Mouse (Mus musculus): ENCODE measurements around the gene Myo16. TPM values are rescaled to one million over a fixed set of nuclear protein-coding genes. Genes with fewer than 3 reads are reported as not detected.

The Myo16 gene
- polyA plus RNA-seq, 1 experiment from 2014 or later, result 7.2 TPM

Other genes starting within 250 kb of the Myo16 start
- gene Lig4, start 176.2 kb upstream of the Myo16 start, polyA plus RNA-seq (2015; fragmentation: Nextera tagmentation; extraction: Ambion mirVana), result 14.1 and 14.2 TPM in 2 replicates
- 12.2 and 12.7 TPM in 2 replicates for gene Abhd13, start 176.2 kb upstream of the Myo16 start, polyA plus RNA-seq (2015; fragmentation: Nextera tagmentation; extraction: Ambion mirVana)
- 0.23 and 0.52 TPM in 2 replicates for gene Tnfsf13b, start 147.4 kb upstream of the Myo16 start, polyA plus RNA-seq (2015; fragmentation: Nextera tagmentation; extraction: Ambion mirVana)

Data from midbrain, embryonic 16.5 days (tissue).